Mouse (Mus musculus) bone marrow macrophage, adult 2 months (primary cell): ENCODE results near the gene Kctd12.

Experiments
- CTCF ChIP-seq: IDR thresholded peaks from 2 replicates; pipeline ENCODE4 v1.5.1; 2012; ENCODE audit warnings: low read depth, mild to moderate bottlenecking, low read length, moderate library complexity
- POLR2A ChIP-seq: IDR thresholded peaks from 2 replicates; pipeline ENCODE4 v1.6.1; 2012; ENCODE audit warnings: mild to moderate bottlenecking, low read depth, low read length, borderline replicate concordance

DNA sequence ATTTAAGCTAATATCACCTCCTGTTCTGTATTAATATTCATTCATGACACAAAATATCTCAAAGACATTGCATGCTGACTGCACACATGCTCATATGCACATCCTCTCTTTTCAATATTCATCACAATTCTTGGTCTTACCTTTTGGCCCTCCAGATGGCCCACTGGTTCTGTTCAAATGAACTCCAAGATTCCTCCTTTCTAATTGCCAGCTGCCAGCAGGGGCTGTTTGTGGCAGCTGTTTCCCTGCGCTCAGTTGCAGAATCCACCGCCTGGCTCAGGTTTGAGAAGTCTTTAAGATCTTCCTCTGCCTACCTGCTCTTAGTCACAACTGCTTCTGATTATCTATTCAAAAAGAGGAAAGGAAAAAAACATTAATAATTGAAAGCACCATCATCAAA is 34.6 kb downstream of the Kctd12 start:
- TF ChIP-seq CTCF (no peak), POLR2A (no peak)
